Mouse (Mus musculus): Measurements from ENCODE around the gene Cpn2. TPM values are rescaled to one million over a fixed set of nuclear protein-coding genes. Genes with fewer than 3 reads are reported as not detected.

Gene Cpn2
- total and polyA plus RNA-seq, 3 experiments: not detected

GRCm38 (mm10) chr16:30295106-30295505 is 27.8 kb upstream of the Cpn2 start:
- dilution Hi-C loops (cut with MboI; ENCODE audit: extremely low pct_ligation_motif_present, extremely low pct_unique_long_range_greater_than_20kb, low sequenced_read_pairs) (no loop called here), in situ Hi-C loops (cut with MboI; ENCODE audit: low pct_ligation_motif_present, low pct_unique_long_range_greater_than_20kb, low sequenced_read_pairs) (no loop called here)
- Histone ChIP-seq H3K9me3 (replicated peaks; ENCODE audit: low read length) (no peaks in the 10 kb centered on the region), H3K27me3 (replicated peaks) (peaks cover 4% of the 10 kb centered on the region), H3K36me3 (replicated peaks in 1 of 2; ENCODE audit: control insufficient read depth in 1 of 2, insufficient read depth in 1 of 2, low read length in 1 of 2) (no peaks in the 10 kb centered on the region), H3K4me1 (ENCODE audit: control insufficient read depth in 1 of 2, insufficient read depth in 2 of 2) (no peaks in the 10 kb centered on the region), H3K79me2 (replicated peaks; ENCODE audit: control insufficient read depth, extremely low read depth, insufficient read depth, poor library complexity, severe bottlenecking) (no peaks in the 10 kb centered on the region), H3K9ac (ENCODE audit: insufficient read depth, low read depth) (no peak overlapping the region), H3K27ac (ENCODE audit: insufficient read depth, low read depth) (no peak overlapping the region), H3K4me2 (ENCODE audit: insufficient read depth, low read depth, poor library complexity, severe bottlenecking) (no peak overlapping the region), H3K4me3 (replicated peaks in 1 of 3; ENCODE audit: low read depth in 2 of 3, low read length in 2 of 3, poor library complexity in 1 of 3) (no peak overlapping the region)
- DNase-seq (ENCODE audit: extremely low read depth): no peak
- TF ChIP-seq TCF12 (IDR thresholded peaks at IDR 0.05; ENCODE audit: low read depth, low read length) (no peak), MAX (IDR thresholded peaks at IDR 0.05; ENCODE audit: low read length) (no peak), ZMIZ1 (IDR thresholded peaks at IDR 0.05; ENCODE audit: low read depth, low read length) (no peak), JUND (conservative IDR thresholded peaks at IDR 0.05; ENCODE audit: low read depth, low read length) (no peak), MAFK (IDR thresholded peaks at IDR 0.05; ENCODE audit: insufficient replicate concordance, low read length) (no peak), MEF2A (IDR thresholded peaks at IDR 0.05; ENCODE audit: borderline replicate concordance, low read depth, low read length) (no peak), POLR2A (IDR thresholded peaks at IDR 0.05; ENCODE audit: low read depth, low read length) (no peak), MXI1 (IDR thresholded peaks at IDR 0.05; ENCODE audit: low read depth, low read length) (no peak), HCFC1 (IDR thresholded peaks at IDR 0.05; ENCODE audit: low read depth, low read length) (no peak), USF2 (conservative IDR thresholded peaks at IDR 0.05; ENCODE audit: low read depth, low read length) (no peak), UBTF (IDR thresholded peaks at IDR 0.05; ENCODE audit: low read depth, low read length) (no peak), CHD2 (IDR thresholded peaks at IDR 0.05; ENCODE audit: low read length) (no peak), RCOR1 (conservative IDR thresholded peaks at IDR 0.05; ENCODE audit: low read depth, low read length) (no peak), CHD1 (IDR thresholded peaks at IDR 0.05; ENCODE audit: low read depth, low read length) (no peak), SMC3 (IDR thresholded peaks at IDR 0.05; ENCODE audit: low read depth, low read length) (no peak), USF1 (IDR thresholded peaks at IDR 0.05; ENCODE audit: low read depth, low read length) (no peak), MAZ (IDR thresholded peaks at IDR 0.05; ENCODE audit: low read depth, low read length) (no peak), POLR2AphosphoS2 (IDR thresholded peaks at IDR 0.05; ENCODE audit: low read depth, low read length) (no peak)

- Histone ChIP-seq H3K9me3 (replicated peaks; ENCODE audit: low read length) (no peaks in the 10 kb centered on the region), H3K79me2 (replicated peaks; ENCODE audit: control insufficient read depth, extremely low read depth, insufficient read depth, poor library complexity, severe bottlenecking) (no peaks in the 10 kb centered on the region), H3K27ac (ENCODE audit: insufficient read depth, low read depth) (no peak overlapping the region), H3K4me3 (replicated peaks in 1 of 3; ENCODE audit: low read depth in 2 of 3, low read length in 2 of 3, poor library complexity in 1 of 3) (no peak overlapping the region), H3K27me3 (replicated peaks) (peaks cover 19% of the 10 kb centered on the region), H3K4me1 (ENCODE audit: control insufficient read depth in 1 of 2, insufficient read depth in 2 of 2) (no peaks in the 10 kb centered on the region), H3K4me2 (ENCODE audit: insufficient read depth, low read depth, poor library complexity, severe bottlenecking) (no peak overlapping the region), H3K9ac (ENCODE audit: insufficient read depth, low read depth) (no peak overlapping the region), H3K36me3 (replicated peaks in 1 of 2; ENCODE audit: control insufficient read depth in 1 of 2, insufficient read depth in 1 of 2, low read length in 1 of 2) (no peaks in the 10 kb centered on the region)
- in situ Hi-C loops (cut with MboI; ENCODE audit: low pct_ligation_motif_present, low pct_unique_long_range_greater_than_20kb, low sequenced_read_pairs): no loop called here
- TF ChIP-seq NRF1 (IDR thresholded peaks at IDR 0.05; ENCODE audit: low read depth, low read length) (no peak), BHLHE40 (IDR thresholded peaks at IDR 0.05; ENCODE audit: low read depth, low read length) (no peak), SMC3 (IDR thresholded peaks at IDR 0.05; ENCODE audit: low read depth, low read length) (no peak), PAX5 (IDR thresholded peaks at IDR 0.05; ENCODE audit: low read length) (no peak), CTCF (conservative IDR thresholded peaks at IDR 0.05 in 1 of 2, IDR thresholded peaks at IDR 0.05 in 1 of 2; ENCODE audit: low read depth in 2 of 2, low read length in 2 of 2) (no peak), TCF12 (IDR thresholded peaks at IDR 0.05; ENCODE audit: low read depth, low read length) (no peak), ZC3H11A (IDR thresholded peaks at IDR 0.05; ENCODE audit: low read depth, low read length) (no peak), ELF1 (IDR thresholded peaks at IDR 0.05; ENCODE audit: low read depth, low read length) (no peak), IRF4 (IDR thresholded peaks at IDR 0.05; ENCODE audit: low read depth, low read length) (no peak)
- dilution Hi-C loops (cut with MboI; ENCODE audit: extremely low pct_ligation_motif_present, extremely low pct_unique_long_range_greater_than_20kb, low sequenced_read_pairs): no loop called here
- no peak for DNase-seq (ENCODE audit: extremely low read depth)
Measured at GRCm38 (mm10) chr16:30290436-30290835, 23.1 kb upstream of the Cpn2 start.
